Mouse (Mus musculus) embryonic facial prominence, embryonic 14.5 days (tissue): Measurements from ENCODE around the gene Efna2. TPM values are rescaled to one million over a fixed set of nuclear protein-coding genes. Genes with fewer than 3 reads are reported as not detected.

Experiments used
- ATAC-seq: fragments of 200-750 bp; cut with Nextera tagmentation; 2 replicates; pipeline ENCODE4 v1.8.0; 2017; ENCODE audit warnings: low read depth, moderate number of reproducible peaks, moderate TSS enrichment
- DNase-seq: peaks from one replicate; pipeline ENCODE4 v3.0.0-alpha.2; 2015; ENCODE audit warnings: low spot score
- H3K27ac ChIP-seq: fragments of 300-500 bp; sonication (generic); replicated peaks from 2 replicates; pipeline ENCODE4 v1.5.1; 2014; ENCODE audit warnings: low read depth, mild to moderate bottlenecking, low read length, moderate library complexity
- H3K27me3 ChIP-seq: fragments of 300-500 bp; sonication (generic); replicated peaks from 2 replicates; pipeline ENCODE4 v1.6.1; 2014; ENCODE audit warnings: low read length; ENCODE audit not compliant: control insufficient read depth, insufficient read depth
- H3K36me3 ChIP-seq: fragments of 300-500 bp; sonication (generic); 2 replicates; pipeline ENCODE4 v1.6.1; 2014; ENCODE audit warnings: low read length, mixed read lengths; ENCODE audit not compliant: control insufficient read depth, insufficient read depth
- H3K4me1 ChIP-seq: fragments of 300-500 bp; sonication (generic); 2 replicates; pipeline ENCODE4 v1.6.1; 2014; ENCODE audit warnings: antibody characterized with exemption, low read length; ENCODE audit not compliant: control insufficient read depth, insufficient read depth
- H3K4me2 ChIP-seq: fragments of 300-500 bp; sonication (generic); 2 replicates; pipeline ENCODE4 v1.6.1; 2014; ENCODE audit warnings: low read depth, mild to moderate bottlenecking, low read length, moderate library complexity, mixed read lengths
- H3K4me3 ChIP-seq: fragments of 300-500 bp; sonication (generic); 2 replicates; pipeline ENCODE4 v1.5.1; 2014; ENCODE audit warnings: low read depth, mild to moderate bottlenecking, low read length
- H3K9ac ChIP-seq: fragments of 300-500 bp; sonication (generic); 2 replicates; pipeline ENCODE4 v1.6.1; 2014; ENCODE audit warnings: low read depth, mild to moderate bottlenecking, low read length, moderate library complexity, mixed read lengths
- H3K9me3 ChIP-seq: fragments of 300-500 bp; sonication (generic); 2 replicates; pipeline ENCODE4 v1.6.1; 2016; ENCODE audit warnings: low read length; ENCODE audit not compliant: control insufficient read depth
- WGBS: fragments of 180-500 bp; shearing (Covaris S2); extraction: QIAGEN DNeasy Blood & Tissue Kit; methylation state at CpG from one replicate; pipeline ENCODE4 v1.1.7; 2014; 5-methylcytosine and 5-hydroxymethylcytosine counted together
- polyA plus RNA-seq: library from polyadenylated mRNA; unstranded; fragments of >200 nt; fragmentation: Nextera tagmentation; extraction: Ambion mirVana; gene quantifications from 2 replicates; pipeline ENCODE4 v1.2.1, GENCODE M21; 2014

The Efna2 gene
- polyA plus RNA-seq, 1 experiment from 2014 or later = 20.9 TPM

DNA sequence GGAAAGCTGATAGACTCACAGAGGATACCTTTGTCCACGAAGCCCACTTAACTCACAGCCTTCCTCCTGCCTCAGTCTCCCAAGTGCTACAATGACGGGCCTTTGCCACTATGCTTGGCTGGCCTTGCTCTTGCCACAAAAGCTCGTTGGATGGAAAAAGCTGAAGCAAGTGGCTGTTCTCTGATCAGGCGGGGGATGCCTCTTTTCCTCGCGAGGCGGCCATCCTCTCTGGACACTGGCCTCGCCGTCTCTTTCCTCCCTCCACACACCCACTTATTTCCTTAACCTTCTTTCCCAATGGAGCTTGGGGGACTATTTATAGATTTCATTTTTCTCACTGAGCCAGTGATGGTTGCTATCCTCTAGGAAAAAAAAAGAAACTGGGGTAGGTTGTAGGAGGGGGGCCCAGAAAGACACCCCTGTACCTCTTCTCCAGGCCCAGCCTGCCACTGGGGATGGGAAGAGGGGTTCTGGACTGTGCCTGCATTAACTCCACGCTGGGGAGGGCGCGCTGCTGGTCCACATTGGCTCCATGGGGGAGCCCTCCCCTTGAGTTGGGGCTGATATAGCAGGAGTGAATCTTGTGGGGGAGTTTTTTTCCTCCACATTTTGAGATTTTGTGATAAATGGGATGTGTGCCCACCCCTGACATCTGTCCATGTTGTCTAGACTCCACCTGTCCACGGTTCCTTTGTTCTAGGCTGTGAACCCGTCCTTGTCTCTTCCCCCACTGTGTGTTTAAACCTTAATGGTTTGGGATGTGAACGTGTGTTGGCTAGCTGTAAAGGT, 21.9 kb upstream of the Efna2 start:
- Histone ChIP-seq H3K4me1 (peaks cover 51% of the 10 kb centered on the region), H3K9ac (peak overlapping the region; percentile 42; the same call in 1 of the 2 replicates), H3K27me3 (no peaks in the 10 kb centered on the region), H3K4me3 (no peak overlapping the region), H3K4me2 (0 out of 2 replicates have a peak overlapping the region, but pooled peaks have one; percentile 2), H3K9me3 (no peaks in the 10 kb centered on the region), H3K36me3 (peaks cover 52% of the 10 kb centered on the region), H3K27ac (peak overlapping the region; percentile 87)
- no peak for ATAC-seq
- DNase-seq = no peak
- WGBS = 61% methylated on average over 15 of the region's 15 CpGs

- H3K4me3 ChIP-seq = peak overlapping the region; percentile 42; the same call in 1 of the 2 replicates
- H3K4me2 ChIP-seq = peak overlapping the region; percentile 67
- H3K4me1 ChIP-seq = peaks cover 53% of the 10 kb centered on the region
- no peaks in the 10 kb centered on the region for H3K9me3 ChIP-seq
- H3K27me3 ChIP-seq = no peaks in the 10 kb centered on the region
- no peak for ATAC-seq
- DNase-seq = peak; percentile 68
- 11% methylated on average over 16 of the region's 18 CpGs for WGBS
- H3K9ac ChIP-seq = peak overlapping the region; percentile 42; the same call in 1 of the 2 replicates
- H3K27ac ChIP-seq = peak overlapping the region; percentile 87
- H3K36me3 ChIP-seq = peaks cover 42% of the 10 kb centered on the region
Measured at GRCm38 (mm10) chr10:80158307-80158986, 20.8 kb upstream of the Efna2 start.

- Histone ChIP-seq H3K9ac (peak overlapping the region; percentile 50), H3K27me3 (no peaks in the 10 kb centered on the region), H3K4me3 (peak overlapping the region; percentile 42), H3K4me1 (peaks cover 53% of the 10 kb centered on the region), H3K36me3 (peaks cover 36% of the 10 kb centered on the region), H3K9me3 (no peaks in the 10 kb centered on the region), H3K4me2 (peak overlapping the region; percentile 67), H3K27ac (peak overlapping the region; percentile 87)
- 7% methylated on average over 12 of the region's 12 CpGs for WGBS
- DNase-seq = peak; percentile 62
- ATAC-seq = peak; percentile 8; the same call in 1 of the 2 replicates
Measured at GRCm38 (mm10) chr10:80159021-80159560, 20.2 kb upstream of the Efna2 start.

- peak overlapping the region; percentile 55 for H3K9ac ChIP-seq
- ATAC-seq (peak; percentile 82), DNase-seq (peak; percentile 100)
- no peaks in the 10 kb centered on the region for H3K9me3 ChIP-seq
- H3K36me3 ChIP-seq = peaks cover 29% of the 10 kb centered on the region
- H3K4me3 ChIP-seq = peak overlapping the region; percentile 42
- peak overlapping the region; percentile 94 for H3K27ac ChIP-seq
- peak overlapping the region; percentile 67 for H3K4me2 ChIP-seq
- peaks cover 57% of the 10 kb centered on the region for H3K4me1 ChIP-seq
- H3K27me3 ChIP-seq = no peaks in the 10 kb centered on the region
- WGBS = under 1% methylated on average over 40 of the region's 55 CpGs
Measured at GRCm38 (mm10) chr10:80159561-80160454, 19.5 kb upstream of the Efna2 start.

GRCm38 (mm10) chr10:80160455-80161371, 18.6 kb upstream of the Efna2 start:
- Histone ChIP-seq H3K27ac (peak overlapping the region; percentile 94), H3K9ac (peak overlapping the region; percentile 55), H3K27me3 (no peaks in the 10 kb centered on the region), H3K36me3 (peaks cover 20% of the 10 kb centered on the region), H3K4me1 (peaks cover 58% of the 10 kb centered on the region), H3K9me3 (no peaks in the 10 kb centered on the region), H3K4me3 (peak overlapping the region; percentile 42), H3K4me2 (peak overlapping the region; percentile 67)
- 4% methylated on average over 17 of the region's 33 CpGs for WGBS
- ATAC-seq = no peak
- DNase-seq = peak; percentile 83

DNA sequence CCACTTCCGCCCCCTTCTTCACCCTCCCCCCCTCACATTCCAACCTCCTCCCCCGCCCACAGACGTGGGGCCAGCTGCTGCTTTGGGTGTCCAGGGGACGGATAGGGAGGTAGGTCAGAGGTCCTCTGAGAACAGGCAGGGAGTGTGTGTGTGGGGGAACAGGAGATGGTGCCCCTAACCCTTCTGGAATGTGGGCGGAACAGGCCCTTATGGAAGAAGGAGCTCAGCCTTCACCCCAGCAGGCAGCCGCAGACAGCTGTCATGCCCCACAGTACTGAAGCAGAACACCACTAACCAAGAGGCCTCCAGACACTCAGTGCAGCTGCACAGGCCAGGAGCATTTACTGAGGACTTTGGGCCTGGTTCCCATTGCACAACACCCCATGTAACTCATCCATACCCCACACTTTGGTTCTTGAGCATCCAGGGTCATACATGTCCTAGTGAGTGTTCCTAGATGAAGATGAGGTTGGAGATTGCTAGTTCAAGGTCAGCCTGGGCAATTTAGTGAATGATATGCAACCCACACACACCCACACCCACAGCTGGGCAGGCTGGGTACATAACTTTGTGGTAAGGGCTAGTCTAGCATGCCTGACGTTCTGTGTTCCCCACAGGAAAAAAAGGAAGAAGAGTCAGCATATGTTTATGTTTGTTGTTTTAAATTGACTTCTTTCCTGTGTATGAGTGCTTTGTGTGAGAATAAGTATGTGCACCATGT, 17.6 kb upstream of the Efna2 start:
- H3K4me1 ChIP-seq = peaks cover 57% of the 10 kb centered on the region
- no peaks in the 10 kb centered on the region for H3K9me3 ChIP-seq
- peak overlapping the region; percentile 94 for H3K27ac ChIP-seq
- ATAC-seq = peak; percentile 16
- H3K9ac ChIP-seq = peak overlapping the region; percentile 55; the same call in 1 of the 2 replicates
- peak; percentile 91 for DNase-seq
- H3K4me3 ChIP-seq = peak overlapping the region; percentile 42
- 15% methylated on average over 7 of the region's 7 CpGs for WGBS
- peaks cover 10% of the 10 kb centered on the region for H3K36me3 ChIP-seq
- peak overlapping the region; percentile 67 for H3K4me2 ChIP-seq
- no peaks in the 10 kb centered on the region for H3K27me3 ChIP-seq

DNA sequence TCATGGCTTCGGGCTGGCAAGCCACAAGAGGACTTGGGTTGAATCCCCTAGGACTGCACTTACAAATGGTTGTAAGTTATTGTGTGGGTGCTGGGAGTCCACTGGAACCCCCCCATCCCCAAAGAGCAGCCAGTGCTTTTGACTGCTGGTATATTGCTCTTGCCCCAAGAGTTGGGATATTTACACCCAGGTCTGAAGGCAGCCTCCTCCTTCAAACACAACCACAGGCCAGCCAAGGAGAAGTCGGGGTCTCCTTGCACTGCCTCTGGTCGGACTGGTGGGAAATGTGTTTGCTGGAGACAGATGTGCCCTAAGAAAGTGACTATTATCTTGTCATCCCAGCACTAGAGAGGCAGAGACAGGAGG, 17.1 kb upstream of the Efna2 start:
- no peaks in the 10 kb centered on the region for H3K9me3 ChIP-seq
- H3K4me1 ChIP-seq = peaks cover 62% of the 10 kb centered on the region
- ATAC-seq (no peak), DNase-seq (no peak)
- no peak overlapping the region for H3K4me3 ChIP-seq
- H3K9ac ChIP-seq = no peak overlapping the region
- H3K27me3 ChIP-seq = no peaks in the 10 kb centered on the region
- H3K27ac ChIP-seq = peak overlapping the region; percentile 94
- 57% methylated on average over 3 of the region's 3 CpGs for WGBS
- peaks cover 5% of the 10 kb centered on the region for H3K36me3 ChIP-seq
- H3K4me2 ChIP-seq = peak overlapping the region; percentile 67; the same call in 1 of the 2 replicates
